In the genomic region with DNA sequence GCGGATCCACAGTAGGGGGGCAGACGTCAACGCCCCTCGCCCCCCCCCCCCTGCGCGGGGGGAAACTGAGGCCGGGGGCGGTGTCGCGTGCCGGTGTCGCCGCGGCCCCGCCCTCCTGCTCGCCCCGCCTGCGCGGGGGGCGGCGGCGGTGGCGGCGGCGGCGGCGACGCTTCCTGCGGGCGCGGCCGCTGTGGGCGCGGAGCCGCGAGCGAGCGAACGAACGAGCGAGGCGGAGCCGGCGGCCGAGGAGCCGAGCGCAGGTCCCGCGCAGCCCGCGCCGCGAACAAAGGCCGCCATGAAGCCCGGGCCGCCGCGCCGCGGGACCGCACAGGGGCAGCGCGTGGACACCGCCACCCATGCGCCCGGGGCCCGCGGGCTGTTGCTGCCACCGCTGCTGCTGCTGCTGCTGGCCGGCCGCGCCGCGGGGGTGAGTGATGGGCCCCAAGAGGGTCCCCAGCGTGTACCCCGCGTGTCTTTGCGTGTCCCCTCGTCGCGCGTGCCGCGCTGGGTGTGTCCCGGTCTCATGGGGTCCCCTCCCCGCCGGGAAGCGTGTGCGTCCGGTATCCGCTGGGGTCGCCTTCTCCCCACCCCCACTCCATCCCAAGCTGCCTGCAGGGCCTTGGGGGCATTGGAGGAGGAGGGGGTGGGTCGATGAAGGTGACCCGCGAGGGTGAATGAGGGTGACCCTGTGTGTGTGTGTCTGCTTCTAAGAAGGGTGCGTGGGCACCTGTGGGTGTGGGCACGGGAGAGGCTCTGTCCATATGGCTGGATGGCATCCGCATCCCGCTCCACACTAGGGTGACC, we compare ENCODE assay signal across 8 mouse cellular contexts. TPM values are rescaled to one million over a fixed set of nuclear protein-coding genes. Genes with fewer than 3 reads are reported as not detected.
A peak's percentile ranks its signal among the peaks of the same experiment; 100 is the strongest.
DNase-seq lines count a peak whose midpoint lies in the region; ATAC-seq and TF ChIP-seq lines count a peak whose summit lies in the region.

A gene (plus strand): TSS at position 162 of the 804 bp plus-strand sequence.

- peak within 1 kb of the TSS; percentile 51 for H3K4me3 ChIP-seq in C2C12 (ENCODE audit: insufficient read depth, poor library complexity, severe bottlenecking)
- peak within 1 kb of the TSS; percentile 84 for H3K4me3 ChIP-seq in heart, embryonic 11.5 days (ENCODE audit: low read depth, low read length)
- peak within 1 kb of the TSS; percentile 95 for H3K4me3 ChIP-seq in midbrain, embryonic 10.5 days

- peak within 1 kb of the TSS; percentile 91 for H3ac ChIP-seq in C2C12 (ENCODE audit: control insufficient read depth, insufficient read length, low read depth)

- 0 out of 2 replicates have a peak, but pooled peaks have one; percentile 5 for ATAC-seq in heart, embryonic 11.5 days (replicated peaks; ENCODE audit: insufficient number of reproducible peaks, low FRiP score, low TSS enrichment)

- H3K36me3 ChIP-seq in C2C12 (ENCODE audit: control insufficient read depth, insufficient read depth), result no peaks in the 10 kb centered on the region
- no peaks in the 10 kb centered on the region for H3K36me3 ChIP-seq in heart, embryonic 11.5 days (ENCODE audit: control insufficient read depth, insufficient read depth, low read length)
- H3K36me3 ChIP-seq in midbrain, embryonic 10.5 days, result no peaks in the 10 kb centered on the region

- peaks cover 42% of the 10 kb centered on the region for H3K79me2 ChIP-seq in C2C12 (ENCODE audit: control insufficient read depth, insufficient read depth)

- DNase-seq in embryo, embryonic 10.5 days (ENCODE audit: low spot score), result peak; percentile 48
- DNase-seq in embryo, embryonic 10 days (ENCODE audit: low spot score), result no peak
- DNase-seq in cerebellum, postnatal 10 days, result peak; percentile 68 to 70
- DNase-seq in layer of hippocampus, postnatal 10 days (ENCODE audit: low spot score in 2 of 2), result peak; percentile 43 to 57
- peak; percentile 46 for DNase-seq in midbrain, embryonic 10.5 days (ENCODE audit: low spot score)
- DNase-seq in thymus, postnatal 14 days, result peak; percentile 45

- no peak for TF ChIP-seq CTCF in C2C12 (IDR thresholded peaks at IDR 0.05; ENCODE audit: control insufficient read depth, insufficient read depth, insufficient read length)

- 2% methylated on average over 74 of the region's 99 CpGs for WGBS in heart, embryonic 11.5 days (ENCODE audit: insufficient replicate concordance)
- 3% methylated on average over 81 of the region's 99 CpGs for WGBS in midbrain, embryonic 10.5 days

- no peaks in the 10 kb centered on the region for H3K9me3 ChIP-seq in heart, embryonic 11.5 days (replicated peaks; ENCODE audit: control insufficient read depth, low read length)
- H3K9me3 ChIP-seq in midbrain, embryonic 10.5 days (replicated peaks), result no peaks in the 10 kb centered on the region

- H3K4me1 ChIP-seq in heart, embryonic 11.5 days (ENCODE audit: control insufficient read depth, insufficient read depth, low read length), result peaks cover 19% of the 10 kb centered on the region
- peaks cover 40% of the 10 kb centered on the region for H3K4me1 ChIP-seq in midbrain, embryonic 10.5 days

- H3K9ac ChIP-seq in heart, embryonic 11.5 days (ENCODE audit: low read depth, low read length), result peak within 1 kb of the TSS; percentile 96

- H3K4me2 ChIP-seq in heart, embryonic 11.5 days, result peak within 1 kb of the TSS; percentile 96

- peaks cover 6% of the 10 kb centered on the region for H3K79me3 ChIP-seq in C2C12 (ENCODE audit: low read depth)

- H3K27ac ChIP-seq in heart, embryonic 11.5 days (ENCODE audit: low read depth, low read length), result peak within 1 kb of the TSS; percentile 59
- H3K27ac ChIP-seq in midbrain, embryonic 10.5 days (replicated peaks), result peak within 1 kb of the TSS; percentile 95

- no peaks in the 10 kb centered on the region for H3K27me3 ChIP-seq in C2C12 (ENCODE audit: control insufficient read depth, insufficient read depth, insufficient read length)
- peaks cover 8% of the 10 kb centered on the region; the same call in 1 of the 2 replicates for H3K27me3 ChIP-seq in heart, embryonic 11.5 days (ENCODE audit: control insufficient read depth, insufficient read depth, low read length)
- peaks cover 50% of the 10 kb centered on the region for H3K27me3 ChIP-seq in midbrain, embryonic 10.5 days (ENCODE audit: low read depth, poor library complexity, severe bottlenecking)

TF ChIP-seq in C2C12, 6 proteins besides CTCF, POLR2A, EP300 and RAD21:
- no peak for TF ChIP-seq MYOG (IDR thresholded peaks at IDR 0.05; ENCODE audit: control insufficient read depth, extremely low read depth, insufficient read length)
- TF ChIP-seq MYOD1 (IDR thresholded peaks at IDR 0.05; ENCODE audit: control insufficient read depth, insufficient read length, low read depth), result no peak
- TF ChIP-seq CEBPB (IDR thresholded peaks at IDR 0.05; ENCODE audit: low read depth), result no peak
- TF ChIP-seq MAX (IDR thresholded peaks at IDR 0.05), result no peak
- no peak for TF ChIP-seq FOSL1 (IDR thresholded peaks at IDR 0.05; ENCODE audit: insufficient read depth, low read length, poor library complexity, severe bottlenecking)
- TF ChIP-seq USF1 (IDR thresholded peaks at IDR 0.05; ENCODE audit: low read depth), result no peak

RNA-seq across cellular contexts. Expression of the gene that starts here (rescaled TPM):
- polyA plus RNA-seq in C2C12 (2012; fragmentation: generic; extraction: Trizol), result 63.6 TPM
- 11.6 and 16.9 TPM in 2 replicates for polyA plus RNA-seq in heart, embryonic 11.5 days (2014; fragmentation: Nextera tagmentation; extraction: Ambion mirVana)
- total RNA-seq in layer of hippocampus, postnatal 10 days (2021), result 100 to 1,000 TPM; 368 to 378 TPM
- polyA plus RNA-seq in midbrain, embryonic 10.5 days (2016; fragmentation: Nextera tagmentation; extraction: Ambion mirVana), result 21.3 and 28.5 TPM in 2 replicates
